In genomic region chr10:63382372-63383279, GRCm38 (mm10) we compare ENCODE assay signal across 1 mouse cellular context.
TF ChIP-seq lines count a peak whose summit lies in the region.

Gene Dnajc12 (plus strand): TSS chr10:63382443.

TF ChIP-seq in MEL, 35 proteins besides CTCF, POLR2A, EP300 and RAD21 (continued from another document):
- TF ChIP-seq UBTF (IDR thresholded peaks at IDR 0.05; ENCODE audit: borderline replicate concordance, insufficient read depth, low read depth, low read length), result no peak
- TF ChIP-seq ETS1 (IDR thresholded peaks at IDR 0.05; ENCODE audit: low read depth, low read length), result peak; percentile 47; the same call in 1 of the 2 replicates
- 0 out of 2 replicates have a peak, but pooled peaks have one; percentile 32 for TF ChIP-seq MAZ (IDR thresholded peaks at IDR 0.05; ENCODE audit: low read depth, low read length)
- TF ChIP-seq MYB (IDR thresholded peaks at IDR 0.05; ENCODE audit: low read depth, low read length), result no peak
- TF ChIP-seq SMC3 (IDR thresholded peaks at IDR 0.05; ENCODE audit: low read depth, low read length), result peak; percentile 45
- TF ChIP-seq MAFK (IDR thresholded peaks at IDR 0.05; ENCODE audit: borderline replicate concordance, low read depth, low read length), result no peak
